Mouse (Mus musculus): ENCODE measurements around the gene Tspan7. TPM values are rescaled to one million over a fixed set of nuclear protein-coding genes. Genes with fewer than 3 reads are reported as not detected.

The Tspan7 gene
- polyA plus RNA-seq (2015; fragmentation: Nextera tagmentation; extraction: Ambion mirVana) = 85.3 and 86.0 TPM in 2 replicates

DNA sequence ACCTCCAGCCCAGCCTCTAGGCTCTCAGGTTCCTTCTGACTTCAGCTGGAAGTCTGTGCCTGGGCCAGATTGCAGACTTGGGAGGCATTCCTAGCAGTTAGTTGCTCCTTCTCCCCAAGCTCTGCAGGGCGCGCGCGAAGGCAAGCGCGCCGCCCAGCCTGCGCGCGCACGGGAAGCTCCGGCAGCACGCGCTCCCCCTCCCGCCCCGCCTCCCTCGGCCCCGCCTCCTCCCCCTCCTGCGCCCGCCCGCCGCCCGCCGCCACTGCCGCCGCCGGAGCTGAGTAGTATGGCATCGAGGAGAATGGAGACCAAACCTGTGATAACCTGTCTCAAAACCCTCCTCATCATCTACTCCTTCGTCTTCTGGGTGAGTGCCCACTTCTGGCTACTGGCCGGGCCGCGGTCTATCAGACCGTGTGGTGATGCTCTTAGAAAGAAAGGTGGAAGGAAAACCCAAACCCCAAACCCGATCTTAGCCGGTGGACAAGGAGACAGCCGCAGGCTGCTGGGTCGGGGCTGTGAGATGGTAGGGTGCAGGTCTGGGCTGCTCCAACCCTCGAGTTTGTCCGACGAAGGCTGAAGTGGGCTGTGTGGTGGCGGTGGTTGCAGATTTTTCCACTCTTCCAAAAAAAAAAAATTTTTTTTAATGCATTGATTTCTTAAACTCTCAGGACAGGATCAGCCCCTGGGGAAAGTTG, at the start of gene Tspan7:
Gene Tspan7 (plus strand): TSS at position 287 of the 698 bp plus-strand sequence.
- 4% methylated on average over 28 of the region's 41 CpGs for WGBS
- Histone ChIP-seq H3K9me3 (replicated peaks) (no peaks in the 10 kb centered on the region), H3K36me3 (no peaks in the 10 kb centered on the region), H3K4me3 (peak within 1 kb of the TSS; percentile 61), H3K27ac (peak within 1 kb of the TSS; percentile 56), H3K27me3 (no peaks in the 10 kb centered on the region), H3K9ac (peak within 1 kb of the TSS; percentile 59), H3K4me2 (peak within 1 kb of the TSS; percentile 70), H3K4me1 (replicated peaks) (no peaks in the 10 kb centered on the region)
- peak; percentile 67 for ATAC-seq (replicated peaks; ENCODE audit: insufficient number of reproducible peaks, insufficient read depth, low FRiP score, low read depth)

- no peak for ATAC-seq (replicated peaks; ENCODE audit: insufficient number of reproducible peaks, insufficient read depth, low FRiP score, low read depth)
- no peaks in the 10 kb centered on the region for H3K4me1 ChIP-seq (replicated peaks)
- H3K27me3 ChIP-seq = no peaks in the 10 kb centered on the region
- H3K9ac ChIP-seq = no peak overlapping the region
- H3K4me2 ChIP-seq = no peak overlapping the region
- no peak overlapping the region for H3K27ac ChIP-seq
- H3K36me3 ChIP-seq = no peaks in the 10 kb centered on the region
- 71% methylated on average over 10 of the region's 10 CpGs for WGBS
- no peak overlapping the region for H3K4me3 ChIP-seq
- no peaks in the 10 kb centered on the region for H3K9me3 ChIP-seq (replicated peaks)
Observed at GRCm38 (mm10) chrX:10449323-10449980, 35.5 kb upstream of the Tspan7 start.

GRCm38 (mm10) chrX:10450143-10451060, 34.6 kb upstream of the Tspan7 start:
- 67% methylated on average over 2 of the region's 2 CpGs for WGBS
- H3K4me1 ChIP-seq (replicated peaks) = no peaks in the 10 kb centered on the region

GRCm38 (mm10) chrX:10453798-10454197, 31.2 kb upstream of the Tspan7 start:
- Histone ChIP-seq H3K9me3 (replicated peaks) (no peaks in the 10 kb centered on the region), H3K4me1 (replicated peaks) (no peaks in the 10 kb centered on the region), H3K4me3 (no peak overlapping the region), H3K9ac (no peak overlapping the region), H3K27ac (no peak overlapping the region), H3K4me2 (no peak overlapping the region), H3K27me3 (no peaks in the 10 kb centered on the region), H3K36me3 (no peaks in the 10 kb centered on the region)
- ATAC-seq (replicated peaks; ENCODE audit: insufficient number of reproducible peaks, insufficient read depth, low FRiP score, low read depth) = no peak
- 24% methylated on average over 1 of the region's 1 CpGs for WGBS

More at GRCm38 (mm10) chrX:10450143-10451060, 34.6 kb upstream of the Tspan7 start:
- Histone ChIP-seq H3K9me3 (replicated peaks) (no peaks in the 10 kb centered on the region), H3K27ac (no peak overlapping the region), H3K36me3 (no peaks in the 10 kb centered on the region), H3K27me3 (no peaks in the 10 kb centered on the region), H3K9ac (no peak overlapping the region), H3K4me3 (no peak overlapping the region), H3K4me2 (no peak overlapping the region)
- ATAC-seq (replicated peaks; ENCODE audit: insufficient number of reproducible peaks, insufficient read depth, low FRiP score, low read depth) = no peak

DNA sequence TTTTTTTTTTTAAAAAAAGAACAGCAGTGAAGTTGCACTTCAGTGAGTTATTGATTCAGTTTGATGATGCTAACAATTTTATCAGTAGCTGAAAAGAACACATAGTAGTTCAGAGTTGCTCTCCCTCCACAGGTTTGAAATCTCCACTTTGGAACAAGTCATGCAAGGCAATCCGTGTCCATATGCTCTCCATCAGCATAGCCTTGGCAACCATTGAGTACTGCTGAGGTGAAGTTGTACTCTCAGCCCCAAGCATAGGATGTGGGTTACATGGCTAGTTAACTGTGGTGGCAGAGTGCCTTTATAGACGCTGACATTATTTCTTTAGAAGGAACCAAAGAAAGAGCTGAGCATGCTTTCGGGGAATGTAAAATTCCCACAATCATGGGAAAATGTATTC, 27.7 kb upstream of the Tspan7 start:
- Histone ChIP-seq H3K9me3 (replicated peaks) (no peaks in the 10 kb centered on the region), H3K27me3 (no peaks in the 10 kb centered on the region), H3K36me3 (no peaks in the 10 kb centered on the region), H3K4me3 (no peak overlapping the region), H3K9ac (no peak overlapping the region), H3K4me1 (replicated peaks) (no peaks in the 10 kb centered on the region), H3K27ac (no peak overlapping the region), H3K4me2 (no peak overlapping the region)
- no peak for ATAC-seq (replicated peaks; ENCODE audit: insufficient number of reproducible peaks, insufficient read depth, low FRiP score, low read depth)
- WGBS = 85% methylated on average over 3 of the region's 3 CpGs

- Histone ChIP-seq H3K36me3 (no peaks in the 10 kb centered on the region), H3K4me2 (no peak overlapping the region), H3K27ac (no peak overlapping the region), H3K9ac (no peak overlapping the region), H3K4me3 (no peak overlapping the region), H3K4me1 (replicated peaks) (no peaks in the 10 kb centered on the region), H3K9me3 (replicated peaks) (no peaks in the 10 kb centered on the region), H3K27me3 (no peaks in the 10 kb centered on the region)
- ATAC-seq (replicated peaks; ENCODE audit: insufficient number of reproducible peaks, insufficient read depth, low FRiP score, low read depth) = no peak
- 100% methylated on average over 1 of the region's 1 CpGs for WGBS
Observed at GRCm38 (mm10) chrX:10477088-10477487, 7.9 kb upstream of the Tspan7 start.

DNA sequence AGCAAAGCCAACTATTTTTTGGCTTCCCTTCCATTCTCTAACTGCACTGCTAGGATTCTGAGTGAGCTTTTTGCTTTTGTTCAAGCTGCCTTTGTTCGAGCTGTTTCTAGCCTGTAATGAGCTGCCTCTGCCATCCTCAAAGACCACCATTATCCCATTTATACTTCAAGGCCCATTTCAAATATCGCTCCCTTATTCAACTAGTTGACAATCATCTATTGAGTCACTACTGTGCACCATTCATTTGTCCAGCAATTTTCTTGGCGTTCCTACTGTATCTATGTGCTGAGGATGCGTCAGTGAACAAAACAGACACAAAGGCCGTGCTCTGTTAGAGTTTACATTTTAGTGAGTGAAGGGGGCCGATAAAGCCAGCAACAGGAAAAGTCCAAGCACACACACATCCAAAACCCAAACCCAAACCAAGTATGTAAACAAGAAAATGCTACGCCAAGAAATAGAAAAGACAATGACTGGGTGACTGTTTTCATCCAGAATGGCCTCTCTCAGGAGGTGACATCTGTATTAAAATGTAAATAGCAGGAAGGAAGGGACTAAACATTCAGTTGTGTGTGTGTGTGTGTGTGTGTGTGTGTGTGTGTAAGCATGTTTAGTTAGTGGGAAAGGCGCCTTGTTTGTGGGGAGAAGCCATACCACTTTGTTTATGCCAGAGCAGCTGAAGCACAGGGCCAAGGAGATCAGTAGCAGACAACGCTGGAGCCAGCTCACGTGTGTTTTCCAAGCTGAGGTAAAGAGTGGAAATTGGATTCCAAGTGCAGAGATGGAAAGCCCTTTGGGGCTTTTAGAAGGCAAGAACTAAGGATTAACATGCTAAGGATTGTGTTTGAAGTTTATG, 5.7 kb upstream of the Tspan7 start:
- H3K27me3 ChIP-seq = no peaks in the 10 kb centered on the region
- WGBS = 76% methylated on average over 10 of the region's 10 CpGs
- no peaks in the 10 kb centered on the region for H3K4me1 ChIP-seq (replicated peaks)
- H3K9me3 ChIP-seq (replicated peaks) = no peaks in the 10 kb centered on the region
- no peak overlapping the region for H3K4me2 ChIP-seq
- no peak for ATAC-seq (replicated peaks; ENCODE audit: insufficient number of reproducible peaks, insufficient read depth, low FRiP score, low read depth)
- no peak overlapping the region for H3K9ac ChIP-seq
- H3K27ac ChIP-seq = no peak overlapping the region
- no peak overlapping the region for H3K4me3 ChIP-seq
- H3K36me3 ChIP-seq = no peaks in the 10 kb centered on the region

DNA sequence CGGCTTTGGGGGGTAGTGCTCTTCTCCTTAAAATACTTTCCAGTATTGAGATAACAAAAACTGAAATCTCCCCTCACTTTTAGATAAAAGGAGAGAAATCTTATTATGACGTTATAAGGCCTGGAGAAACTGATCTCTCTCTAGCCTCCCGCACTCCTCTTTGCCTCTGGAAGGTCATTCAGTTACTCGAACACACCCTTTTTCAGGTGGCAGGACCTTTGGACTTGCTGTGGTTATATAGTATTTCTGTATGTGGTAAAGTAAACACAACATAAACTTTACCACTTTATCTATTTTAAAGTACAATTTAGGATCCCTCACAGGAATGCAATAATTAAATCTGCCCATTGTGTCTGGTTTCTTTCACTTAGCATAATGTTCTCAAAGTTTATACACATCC, 5.0 kb upstream of the Tspan7 start:
- Histone ChIP-seq H3K4me1 (replicated peaks) (no peaks in the 10 kb centered on the region), H3K9me3 (replicated peaks) (no peaks in the 10 kb centered on the region), H3K27ac (no peak overlapping the region), H3K36me3 (no peaks in the 10 kb centered on the region), H3K4me3 (no peak overlapping the region), H3K4me2 (no peak overlapping the region), H3K9ac (no peak overlapping the region), H3K27me3 (no peaks in the 10 kb centered on the region)
- WGBS = 73% methylated on average over 4 of the region's 4 CpGs
- no peak for ATAC-seq (replicated peaks; ENCODE audit: insufficient number of reproducible peaks, insufficient read depth, low FRiP score, low read depth)

DNA sequence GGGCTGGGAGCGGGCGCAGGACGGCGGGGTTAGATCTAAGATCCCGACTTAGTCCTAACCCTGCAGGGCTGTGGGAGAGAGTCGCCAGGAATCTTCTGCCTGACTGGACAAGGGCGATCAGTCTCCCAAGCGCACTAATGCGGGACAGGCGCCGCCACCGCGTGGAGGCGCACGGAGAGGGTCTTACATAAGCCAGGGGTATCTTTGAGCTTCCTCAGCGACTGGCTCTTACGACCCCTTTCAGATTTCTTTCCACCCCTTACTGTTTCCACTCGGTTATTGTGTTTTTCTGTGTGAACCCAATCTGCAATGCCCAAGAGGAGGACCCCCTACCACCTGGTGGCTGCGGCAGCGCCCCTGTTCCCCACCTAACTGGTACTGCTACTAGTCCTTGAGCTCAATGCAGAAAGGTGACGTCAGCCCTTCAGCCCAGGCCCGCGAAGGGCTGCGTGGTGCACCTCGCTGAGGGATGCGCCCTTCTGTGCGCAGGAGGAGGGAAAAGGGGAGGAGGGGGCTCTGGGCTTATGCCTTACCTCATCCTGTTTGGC, 780 bp downstream of the Tspan7 start:
- peak; percentile 83 for ATAC-seq (replicated peaks; ENCODE audit: insufficient number of reproducible peaks, insufficient read depth, low FRiP score, low read depth)
- peak overlapping the region; percentile 56 for H3K27ac ChIP-seq
- 13% methylated on average over 27 of the region's 27 CpGs for WGBS

DNA sequence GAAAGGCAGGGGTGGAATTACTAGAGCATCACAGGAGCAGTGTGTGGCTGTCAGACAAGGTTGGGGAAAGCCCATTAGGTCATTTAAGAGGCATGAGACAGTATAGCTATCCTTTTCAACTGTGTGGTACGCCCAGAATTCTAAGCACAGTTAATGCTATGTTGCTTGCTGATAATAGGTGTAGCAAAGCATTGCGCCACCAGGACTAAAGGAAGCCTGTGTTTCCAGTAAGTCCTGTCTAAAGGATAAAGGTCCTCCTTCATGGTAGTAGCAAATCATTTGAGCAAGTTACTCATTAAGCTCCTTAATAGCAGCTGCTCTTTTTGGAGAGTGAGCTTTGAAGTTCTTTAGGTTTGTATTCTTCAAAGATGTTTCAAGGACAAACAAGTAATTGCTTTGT, 13.6 kb downstream of the Tspan7 start:
- H3K27ac ChIP-seq = no peak overlapping the region
- 74% methylated on average over 2 of the region's 2 CpGs for WGBS
- no peak for ATAC-seq (replicated peaks; ENCODE audit: insufficient number of reproducible peaks, insufficient read depth, low FRiP score, low read depth)

More for the DNA sequence above, 780 bp downstream of the Tspan7 start:
- Histone ChIP-seq H3K4me3 (peak overlapping the region; percentile 61), H3K9ac (peak overlapping the region; percentile 59), H3K36me3 (no peaks in the 10 kb centered on the region), H3K4me2 (peak overlapping the region; percentile 70), H3K27me3 (no peaks in the 10 kb centered on the region), H3K4me1 (replicated peaks) (no peaks in the 10 kb centered on the region), H3K9me3 (replicated peaks) (no peaks in the 10 kb centered on the region)

More for the DNA sequence above, 13.6 kb downstream of the Tspan7 start:
- no peak overlapping the region for H3K4me3 ChIP-seq
- peaks cover 3% of the 10 kb centered on the region; the same call in 1 of the 2 replicates for H3K4me1 ChIP-seq (replicated peaks)
- H3K9me3 ChIP-seq (replicated peaks) = no peaks in the 10 kb centered on the region
- H3K36me3 ChIP-seq = no peaks in the 10 kb centered on the region
- no peak overlapping the region for H3K9ac ChIP-seq
- H3K27me3 ChIP-seq = no peaks in the 10 kb centered on the region
- H3K4me2 ChIP-seq = no peak overlapping the region
